Mouse (Mus musculus): ENCODE results near the gene Mrgprd. TPM values are rescaled to one million over a fixed set of nuclear protein-coding genes. Genes with fewer than 3 reads are reported as not detected.

The Mrgprd gene
- polyA plus RNA-seq, 1 experiment from 2014 or later, result not detected

GRCm38 (mm10) chr7:145334428-145335027, 19.9 kb downstream of the Mrgprd start:
- H3K9me3 ChIP-seq, result no peaks in the 10 kb centered on the region
- H3K4me2 ChIP-seq, result no peak overlapping the region
- H3K36me3 ChIP-seq, result no peaks in the 10 kb centered on the region
- H3K27me3 ChIP-seq, result no peaks in the 10 kb centered on the region
- no peak overlapping the region for H3K9ac ChIP-seq
- H3K27ac ChIP-seq (replicated peaks), result no peak overlapping the region
- no peak overlapping the region for H3K4me3 ChIP-seq
- WGBS, result 60% methylated on average over 4 of the region's 4 CpGs
- peaks cover 4% of the 10 kb centered on the region for H3K4me1 ChIP-seq (replicated peaks)
- no peak for ATAC-seq (ENCODE audit: low read depth)

GRCm38 (mm10) chr7:145335199-145335598, 20.6 kb downstream of the Mrgprd start:
- H3K4me3 ChIP-seq, result no peak overlapping the region
- no peak overlapping the region for H3K9ac ChIP-seq
- no peaks in the 10 kb centered on the region for H3K36me3 ChIP-seq
- H3K27me3 ChIP-seq, result no peaks in the 10 kb centered on the region
- 0 out of 2 replicates have a peak, but pooled peaks cover under 1% of the 10 kb centered on the region for H3K4me1 ChIP-seq (replicated peaks)
- H3K27ac ChIP-seq (replicated peaks), result 0 out of 2 replicates have a peak overlapping the region, but pooled peaks have one; percentile 46
- H3K9me3 ChIP-seq, result no peaks in the 10 kb centered on the region
- 0 out of 2 replicates have a peak, but pooled peaks have one; percentile 15 for ATAC-seq (ENCODE audit: low read depth)
- H3K4me2 ChIP-seq, result no peak overlapping the region

GRCm38 (mm10) chr7:145335616-145336332, 21.1 kb downstream of the Mrgprd start:
- Histone ChIP-seq H3K27ac (replicated peaks) (no peak overlapping the region), H3K36me3 (no peaks in the 10 kb centered on the region), H3K9ac (no peak overlapping the region), H3K4me3 (no peak overlapping the region), H3K4me1 (replicated peaks) (peaks cover 3% of the 10 kb centered on the region; the same call in 1 of the 2 replicates), H3K4me2 (no peak overlapping the region), H3K27me3 (no peaks in the 10 kb centered on the region), H3K9me3 (no peaks in the 10 kb centered on the region)
- ATAC-seq (ENCODE audit: low read depth), result no peak
- WGBS, result 85% methylated on average over 3 of the region's 3 CpGs

GRCm38 (mm10) chr7:145337889-145338288, 23.3 kb downstream of the Mrgprd start:
- H3K9ac ChIP-seq, result no peak overlapping the region
- H3K27me3 ChIP-seq, result no peaks in the 10 kb centered on the region
- H3K27ac ChIP-seq (replicated peaks), result no peak overlapping the region
- H3K9me3 ChIP-seq, result no peaks in the 10 kb centered on the region
- H3K4me2 ChIP-seq, result no peak overlapping the region
- no peaks in the 10 kb centered on the region for H3K36me3 ChIP-seq
- no peak overlapping the region for H3K4me3 ChIP-seq
- no peak for ATAC-seq (ENCODE audit: low read depth)
- peaks cover 3% of the 10 kb centered on the region; the same call in 1 of the 2 replicates for H3K4me1 ChIP-seq (replicated peaks)
- WGBS, result 80% methylated on average over 2 of the region's 2 CpGs

- H3K9me3 ChIP-seq, result no peaks in the 10 kb centered on the region
- no peaks in the 10 kb centered on the region for H3K36me3 ChIP-seq
- H3K4me1 ChIP-seq (replicated peaks), result peaks cover 3% of the 10 kb centered on the region; the same call in 1 of the 2 replicates
- H3K4me3 ChIP-seq, result no peak overlapping the region
- H3K4me2 ChIP-seq, result no peak overlapping the region
- WGBS, result 74% methylated on average over 5 of the region's 5 CpGs
- no peak for ATAC-seq (ENCODE audit: low read depth)
- H3K27me3 ChIP-seq, result no peaks in the 10 kb centered on the region
- H3K9ac ChIP-seq, result no peak overlapping the region
- no peak overlapping the region for H3K27ac ChIP-seq (replicated peaks)
Measured at GRCm38 (mm10) chr7:145340248-145340904, 25.7 kb downstream of the Mrgprd start.

Other genes with a start within 250 kb of the Mrgprd start
- not detected in 2 replicates for gene 1810010D01Rik, start 106.7 kb upstream of the Mrgprd start, polyA plus RNA-seq (2015; fragmentation: Nextera tagmentation; extraction: Ambion mirVana)
- gene Tpcn2, start 30.8 kb upstream of the Mrgprd start, polyA plus RNA-seq (2015; fragmentation: Nextera tagmentation; extraction: Ambion mirVana), result 3.9 and 4.2 TPM in 2 replicates
- 1.3 and 1.7 TPM in 2 replicates for gene Mrgprf, start 14.0 kb upstream of the Mrgprd start, polyA plus RNA-seq (2015; fragmentation: Nextera tagmentation; extraction: Ambion mirVana)